In genomic region chr11:107737886-107738285, GRCm38 (mm10) we compare ENCODE assay signal across 26 mouse cellular contexts. TPM values are rescaled to one million over a fixed set of nuclear protein-coding genes. Genes with fewer than 3 reads are reported as not detected.
"Had no signal": no experiment of that assay in that cellular context is flagged by ENCODE, and none has a peak within 500 bp of the region (broad histone marks: within the 10 kb centered on the region; RNA-seq: fewer than 3 reads in every experiment).

No protein-coding gene starts in this region.

- ATAC-seq: liver, embryonic 12.5 days; midbrain, embryonic 15.5 days had no signal

- H3K9me3 ChIP-seq: kidney, embryonic 15.5 days; limb, embryonic 10.5 days; limb, embryonic 13.5 days; liver, embryonic 12.5 days; liver, embryonic 15.5 days; lung, embryonic 15.5 days; midbrain, embryonic 12.5 days; midbrain, embryonic 15.5 days; neural tube, embryonic 13.5 days; stomach, embryonic 15.5 days had no signal

- H3K36me3 ChIP-seq: limb, embryonic 10.5 days; liver, embryonic 12.5 days; liver, embryonic 15.5 days; lung, embryonic 15.5 days; stomach, embryonic 15.5 days had no signal

- H3K27me3 ChIP-seq: kidney, embryonic 15.5 days; limb, embryonic 13.5 days; liver, embryonic 15.5 days; lung, embryonic 15.5 days; midbrain, embryonic 12.5 days; midbrain, embryonic 15.5 days; neural tube, embryonic 13.5 days; stomach, embryonic 15.5 days had no signal

- H3K4me3 ChIP-seq: kidney, embryonic 15.5 days; limb, embryonic 10.5 days; limb, embryonic 13.5 days; liver, embryonic 12.5 days; liver, embryonic 15.5 days; lung, embryonic 15.5 days; midbrain, embryonic 12.5 days; midbrain, embryonic 15.5 days; myocyte; neural tube, embryonic 13.5 days; stomach, embryonic 15.5 days had no signal

- DNase-seq: kidney, adult 8-10 months; kidney, postnatal 10 days; kidney, postnatal 4 days; liver; lung, adult 18-20 months; lung, postnatal 10 days; lung, postnatal 36 days; retina, postnatal 1 day; right cerebral cortex, postnatal 25 days; spleen, adult 18-20 months; thymus, postnatal 25 days had no signal

- H3K4me1 ChIP-seq: limb, embryonic 13.5 days; liver, embryonic 12.5 days; liver, embryonic 15.5 days; lung, embryonic 15.5 days; stomach, embryonic 15.5 days had no signal

- H3K27ac ChIP-seq: limb, embryonic 10.5 days; limb, embryonic 13.5 days; liver, embryonic 12.5 days; liver, embryonic 15.5 days; lung, embryonic 15.5 days; midbrain, embryonic 12.5 days; midbrain, embryonic 15.5 days; neural tube, embryonic 13.5 days; stomach, embryonic 15.5 days had no signal

RNA-seq across cellular contexts. Expression of gene Cacng1, which starts 21.6 kb away (rescaled TPM):
- total RNA-seq: layer of hippocampus, adult 18-20 months; layer of hippocampus, postnatal 14 days; left cerebral cortex, postnatal 25 days; neutrophil, adult 5-6 weeks had no signal
- polyA plus RNA-seq: limb, embryonic 10.5 days; liver, embryonic 12.5 days; lung, embryonic 15.5 days had no signal

RNA-seq across cellular contexts. Expression of gene Cacng4, which starts 56.5 kb away (rescaled TPM):
- total RNA-seq: neutrophil, adult 5-6 weeks had no signal
